Mouse (Mus musculus) bone marrow, adult 2 months (tissue): Measurements from ENCODE around the gene Tmem203. TPM values are rescaled to one million over a fixed set of nuclear protein-coding genes. Genes with fewer than 3 reads are reported as not detected.

Source experiments
- H3K27ac ChIP-seq: fragments of 200-500 bp; 2 replicates; pipeline ENCODE4 v1.5.1; 2012; ENCODE audit warnings: low read depth, mild to moderate bottlenecking, control low read depth, inconsistent platforms, low read length; ENCODE audit not compliant: control insufficient read depth, poor library complexity, insufficient read depth
- H3K4me1 ChIP-seq: fragments of 200-500 bp; 2 replicates; pipeline ENCODE4 v1.6.1; 2011; ENCODE audit warnings: low read length; ENCODE audit not compliant: control insufficient read depth, insufficient read depth
- H3K4me3 ChIP-seq: fragments of 200-500 bp; replicated peaks from 2 replicates; pipeline ENCODE3; 2011; ENCODE audit warnings: mild to moderate bottlenecking, low read depth, low read length, control low read depth; ENCODE audit not compliant: control insufficient read depth
- CTCF ChIP-seq: fragments of 200-500 bp; IDR thresholded peaks from 2 replicates; pipeline ENCODE4 v1.5.1; 2011; ENCODE audit warnings: low read length, control low read depth; ENCODE audit not compliant: control insufficient read depth, insufficient read depth
- POLR2A ChIP-seq: fragments of 200-500 bp; IDR thresholded peaks from 2 replicates; pipeline ENCODE4 v1.6.1; 2011; ENCODE audit warnings: low read depth, mild to moderate bottlenecking, control low read depth, low read length, borderline replicate concordance; ENCODE audit not compliant: control insufficient read depth
- WGBS: fragments of 180-500 bp; shearing (Covaris S2); methylation state at CpG from one replicate; pipeline ENCODE4 v1.1.7; 2018; 5-methylcytosine and 5-hydroxymethylcytosine counted together
- polyA plus RNA-seq: library from polyadenylated mRNA; stranded (reverse); fragments of >200 nt; gene quantifications from 2 replicates; pipeline ENCODE4 v1.2.4, GENCODE M21; 2011; ENCODE audit warnings: low replicate concordance; ENCODE audit not compliant: missing spikeins, insufficient read depth, insufficient read length

Gene Tmem203
- polyA plus RNA-seq, 1 experiment, result 15.6 TPM

DNA sequence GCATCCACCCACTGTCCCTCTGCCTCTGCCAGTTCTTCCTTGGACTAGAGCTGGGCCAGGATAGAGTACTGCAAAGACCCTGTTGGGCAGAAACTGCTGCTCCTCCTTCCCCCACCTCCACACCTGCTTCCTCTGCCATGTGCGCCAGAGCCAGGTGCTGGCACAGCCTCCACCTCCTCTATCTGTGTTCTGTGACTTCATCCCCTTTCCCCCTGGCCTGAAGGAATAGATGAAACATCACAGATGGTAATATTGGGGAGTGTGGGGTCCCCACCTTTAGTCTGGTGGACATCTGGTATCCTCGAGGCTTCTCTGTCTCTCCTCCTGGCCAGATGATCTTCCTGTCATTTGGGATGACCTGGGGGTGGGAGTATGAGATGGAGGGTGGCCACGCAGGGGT lies 48.2 kb downstream of the Tmem203 start:
- H3K4me1 ChIP-seq, result no peaks in the 10 kb centered on the region
- no peak overlapping the region for H3K27ac ChIP-seq
- TF ChIP-seq POLR2A, result no peak
- TF ChIP-seq CTCF, result no peak
- no peak overlapping the region for H3K4me3 ChIP-seq
- 51% methylated on average over 3 of the region's 3 CpGs for WGBS

DNA sequence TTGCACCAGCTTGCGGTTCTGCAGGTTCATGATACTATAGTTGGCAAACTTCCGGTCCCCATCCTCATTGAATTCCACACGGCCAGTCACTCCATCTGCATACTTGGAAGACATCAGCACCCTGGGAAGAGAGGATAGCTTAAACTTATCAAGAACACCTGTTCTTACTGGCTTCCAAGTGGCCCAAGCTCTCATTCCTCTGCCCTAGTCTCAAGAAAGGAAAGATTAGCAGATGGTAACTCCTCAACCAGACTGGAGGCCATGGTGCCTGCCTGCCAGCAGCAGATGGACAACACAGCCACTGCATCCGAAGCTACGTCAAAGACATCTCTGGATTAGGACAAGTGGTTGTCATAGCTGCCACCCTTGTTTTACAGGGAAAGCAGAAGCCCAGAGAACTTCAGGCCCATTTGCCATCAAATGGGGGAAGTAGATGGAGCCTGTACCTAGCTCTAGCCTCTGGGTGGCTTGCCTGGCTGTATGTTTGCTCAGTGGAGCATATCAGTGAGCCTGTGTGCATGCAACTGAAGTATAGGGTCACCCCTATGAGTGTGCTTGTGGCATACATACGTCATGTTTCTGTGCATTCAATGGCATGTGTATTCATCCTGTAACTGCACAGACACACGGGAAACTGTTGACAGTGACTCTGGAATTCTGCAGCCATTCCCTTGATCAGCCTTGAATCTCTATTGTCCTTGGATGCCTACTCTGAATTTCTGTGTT lies 48.9 kb downstream of the Tmem203 start:
- TF ChIP-seq CTCF, result no peak
- no peak for TF ChIP-seq POLR2A
- no peak overlapping the region for H3K27ac ChIP-seq
- H3K4me3 ChIP-seq, result no peak overlapping the region
- H3K4me1 ChIP-seq, result no peaks in the 10 kb centered on the region
- WGBS, result 58% methylated on average over 7 of the region's 7 CpGs

DNA sequence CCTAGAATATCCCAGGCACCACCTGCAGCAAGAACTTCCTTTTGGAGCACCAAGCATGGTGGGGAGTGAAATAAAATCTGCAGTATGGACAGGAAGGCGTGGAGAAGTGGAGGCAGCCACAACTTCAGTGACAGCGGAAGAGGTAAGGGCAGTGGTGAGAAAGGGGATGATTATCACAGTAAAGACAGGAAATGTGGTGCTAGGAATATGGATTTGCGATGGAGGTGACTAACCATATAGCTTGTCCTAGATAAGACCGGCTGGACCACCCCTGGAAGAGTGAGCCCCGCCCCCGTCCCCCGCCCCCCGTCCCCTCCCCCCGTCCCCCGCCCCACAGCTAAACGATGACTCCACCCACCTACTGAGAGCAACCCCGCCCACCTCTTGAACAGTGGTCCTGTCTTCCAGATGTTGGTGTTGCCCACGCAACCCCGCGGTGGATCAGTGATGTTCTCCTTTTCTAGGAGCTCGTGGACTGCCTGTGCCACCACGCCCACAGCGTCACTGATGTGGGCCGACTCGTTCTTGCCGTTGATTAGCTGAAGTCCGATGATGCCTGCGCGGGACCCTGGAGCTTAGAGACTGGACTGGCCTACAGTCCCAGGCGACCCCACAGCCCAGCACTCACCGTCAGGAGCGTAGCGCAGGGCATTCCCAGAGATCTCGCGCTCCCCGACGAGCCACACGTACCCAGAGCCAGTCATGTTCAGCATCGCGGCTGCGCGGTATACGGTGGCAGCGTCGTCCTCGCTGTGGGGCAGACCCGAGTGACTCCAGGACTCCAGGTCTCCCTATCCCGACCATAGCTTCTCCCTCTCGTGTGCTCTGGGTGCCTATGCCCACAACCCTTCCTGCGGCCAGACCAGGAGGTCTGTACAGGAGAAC lies 49.7 kb downstream of the Tmem203 start:
- Histone ChIP-seq H3K4me3 (no peak overlapping the region), H3K27ac (no peak overlapping the region), H3K4me1 (no peaks in the 10 kb centered on the region)
- TF ChIP-seq POLR2A, result 0 out of 2 replicates have a peak, but pooled peaks have one; percentile 12
- no peak for TF ChIP-seq CTCF
- 2% methylated on average over 45 of the region's 45 CpGs for WGBS

Other genes starting within 250 kb of the Tmem203 start
- gene Nsmf, start 201.1 kb upstream of the Tmem203 start, polyA plus RNA-seq, result 11.3 and 28.2 TPM in 2 replicates
- not detected in 2 replicates for gene Entpd8, start 175.1 kb upstream of the Tmem203 start, polyA plus RNA-seq
- gene Noxa1, start 160.3 kb upstream of the Tmem203 start, polyA plus RNA-seq, result not detected in 2 replicates
- gene Nrarp, start 74.7 kb upstream of the Tmem203 start, polyA plus RNA-seq, result 1.7 and 2.6 TPM in 2 replicates
- 3.9 and 8.9 TPM in 2 replicates for gene Tor4a, start 58.6 kb upstream of the Tmem203 start, polyA plus RNA-seq
- 26.7 and 38.0 TPM in 2 replicates for gene Nelfb, start 44.0 kb upstream of the Tmem203 start, polyA plus RNA-seq
- not detected in 2 replicates for gene Stpg3, start 40.8 kb upstream of the Tmem203 start, polyA plus RNA-seq
- gene Fam166a, start 36.7 kb upstream of the Tmem203 start, polyA plus RNA-seq, result not detected in 2 replicates
- gene Tubb4b, start 30.7 kb upstream of the Tmem203 start, polyA plus RNA-seq, result 319 and 327 TPM in 2 replicates
- gene Slc34a3, start 21.1 kb upstream of the Tmem203 start, polyA plus RNA-seq, result not detected in 2 replicates
- gene Rnf224, start 18.7 kb upstream of the Tmem203 start, polyA plus RNA-seq, result not detected in 2 replicates
- gene Rnf208, start 13.2 kb upstream of the Tmem203 start, polyA plus RNA-seq, result 3.1 and 4.2 TPM in 2 replicates
- gene Cysrt1, start 13.0 kb upstream of the Tmem203 start, polyA plus RNA-seq, result not detected in 2 replicates
- gene AL732309.1, start 8.6 kb upstream of the Tmem203 start, polyA plus RNA-seq, result 9.9 and 22.3 TPM in 2 replicates
- gene Tprn, start 7.2 kb downstream of the Tmem203 start, polyA plus RNA-seq, result 1.4 and 17.5 TPM in 2 replicates
- 48.8 and 65.8 TPM in 2 replicates for gene Ssna1, start 17.0 kb downstream of the Tmem203 start, polyA plus RNA-seq
- 20.1 and 34.3 TPM in 2 replicates for gene Anapc2, start 17.0 kb downstream of the Tmem203 start, polyA plus RNA-seq
- gene Tmem210, start 32.7 kb downstream of the Tmem203 start, polyA plus RNA-seq, result not detected in 2 replicates
- not detected in 2 replicates for gene Lrrc26, start 34.5 kb downstream of the Tmem203 start, polyA plus RNA-seq
- 5.0 TPM in 1 of 2 replicates, not detected in the other for gene Grin1, start 63.7 kb downstream of the Tmem203 start, polyA plus RNA-seq
- 25.9 and 33.0 TPM in 2 replicates for gene Man1b1, start 76.9 kb downstream of the Tmem203 start, polyA plus RNA-seq
- gene Dpp7, start 100.9 kb downstream of the Tmem203 start, polyA plus RNA-seq, result 22.8 and 29.5 TPM in 2 replicates
- 20.1 and 62.6 TPM in 2 replicates for gene Uap1l1, start 110.2 kb downstream of the Tmem203 start, polyA plus RNA-seq
- 13.7 and 27.3 TPM in 2 replicates for gene Sapcd2, start 116.9 kb downstream of the Tmem203 start, polyA plus RNA-seq
- gene Entpd2, start 140.4 kb downstream of the Tmem203 start, polyA plus RNA-seq, result 0.54 TPM in 1 of 2 replicates, not detected in the other
- 3.4 and 22.4 TPM in 2 replicates for gene Npdc1, start 143.9 kb downstream of the Tmem203 start, polyA plus RNA-seq
- gene Fut7, start 167.8 kb downstream of the Tmem203 start, polyA plus RNA-seq, result 3.4 and 17.9 TPM in 2 replicates
- gene Abca2, start 173.3 kb downstream of the Tmem203 start, polyA plus RNA-seq, result 5.0 and 15.0 TPM in 2 replicates
- gene Clic3, start 201.4 kb downstream of the Tmem203 start, polyA plus RNA-seq, result not detected in 2 replicates
- 42.2 and 114 TPM in 2 replicates for gene Paxx, start 205.7 kb downstream of the Tmem203 start, polyA plus RNA-seq
- gene Ptgds, start 214.6 kb downstream of the Tmem203 start, polyA plus RNA-seq, result 9.3 TPM in 1 of 2 replicates, not detected in the other
- gene Lcn12, start 238.5 kb downstream of the Tmem203 start, polyA plus RNA-seq, result not detected in 2 replicates
- gene Fbxw5, start 245.3 kb downstream of the Tmem203 start, polyA plus RNA-seq, result 18.5 and 30.4 TPM in 2 replicates
- 1.6 and 6.2 TPM in 2 replicates for gene C8g, start 246.3 kb downstream of the Tmem203 start, polyA plus RNA-seq